Mouse (Mus musculus) right cerebral cortex, adult 2 months (tissue): ENCODE results near the gene Fzd5.
A peak's percentile ranks its signal among the peaks of the same experiment; 100 is the strongest.

Experiments
- DNase-seq, 2 experiments: peaks; one replicate each; pipeline ENCODE4 v3.0.0; 2021 to 2022; ENCODE audit warnings: low spot score in 2 of 2

The Fzd5 gene

DNA sequence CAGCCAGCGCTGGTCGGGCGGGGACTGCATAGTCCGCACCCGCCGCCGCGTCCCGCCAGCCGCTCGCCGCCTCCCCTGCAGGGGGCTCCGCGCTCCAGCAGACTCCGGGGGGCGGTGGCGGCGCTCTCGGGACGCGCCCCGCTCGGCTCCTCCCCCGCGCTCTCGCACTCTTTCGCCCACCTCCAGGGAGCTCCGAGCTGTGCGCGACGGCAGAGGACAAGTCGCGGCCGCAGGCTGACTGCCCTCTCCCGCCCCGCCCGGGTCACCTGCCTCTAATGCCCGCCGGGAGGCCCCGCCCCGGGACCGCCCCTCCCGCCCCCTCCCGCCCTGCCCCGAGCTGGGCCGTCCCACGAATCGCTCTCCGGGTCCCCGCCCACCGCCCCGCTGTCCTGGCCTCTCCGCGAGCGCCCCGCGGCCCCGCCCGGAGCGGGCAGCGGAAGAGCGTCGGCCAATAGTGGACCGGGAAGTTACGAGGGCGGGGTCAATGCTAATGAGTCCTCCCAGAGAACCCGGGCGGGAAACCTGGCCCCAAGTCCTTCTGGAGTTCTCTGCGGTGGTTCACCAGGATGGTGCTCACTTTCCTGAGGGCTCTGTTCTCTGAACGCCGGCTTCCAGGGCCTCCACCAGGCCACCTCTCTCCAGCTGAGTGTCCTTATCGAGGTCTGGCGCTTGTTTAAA lies at the start of gene Fzd5:
Gene Fzd5 (minus strand): TSS at position 250 of the 678 bp plus-strand sequence.
- DNase-seq: peak; percentile 56 to 60

DNA sequence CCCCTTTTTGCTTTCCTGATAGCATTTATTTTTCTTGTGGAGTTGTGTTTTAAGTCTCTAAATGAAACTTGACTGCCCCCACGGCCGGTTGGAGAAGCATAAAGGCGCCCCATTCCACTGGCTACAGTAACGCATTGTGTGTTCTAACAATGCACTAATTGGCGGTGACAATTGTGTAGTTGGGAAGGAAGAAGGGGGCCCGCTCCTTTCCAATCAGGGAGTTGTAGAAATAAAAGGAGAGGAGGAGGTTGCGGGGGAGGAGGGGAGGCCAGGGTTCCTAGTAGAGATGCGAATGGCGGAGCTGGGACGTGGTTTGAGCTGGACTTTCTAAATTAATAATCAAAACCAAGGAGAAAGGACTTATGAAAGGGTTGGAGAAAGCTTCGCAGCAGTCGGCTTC lies 42.3 kb upstream of the Fzd5 start:
- DNase-seq: no peak

DNA sequence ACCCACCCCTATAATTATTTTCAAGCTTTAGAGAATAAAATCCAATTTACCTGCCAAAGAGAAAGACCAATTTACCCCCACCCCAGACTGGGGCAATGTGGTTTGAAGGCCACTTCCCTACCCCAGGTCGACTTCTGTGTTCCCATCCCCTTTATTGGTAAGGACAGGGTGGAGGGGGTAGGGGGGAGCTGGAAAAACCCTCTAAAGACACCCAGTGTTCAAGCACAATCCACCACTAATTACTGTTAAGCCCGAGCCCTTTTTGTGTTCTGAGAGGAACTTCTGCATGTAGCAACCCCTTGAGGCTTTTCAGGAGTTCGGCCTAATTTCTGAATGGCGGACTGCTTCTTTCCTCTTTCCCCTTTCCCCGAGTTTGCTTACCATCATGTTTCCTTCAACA lies 41.9 kb upstream of the Fzd5 start:
- no peak for DNase-seq

DNA sequence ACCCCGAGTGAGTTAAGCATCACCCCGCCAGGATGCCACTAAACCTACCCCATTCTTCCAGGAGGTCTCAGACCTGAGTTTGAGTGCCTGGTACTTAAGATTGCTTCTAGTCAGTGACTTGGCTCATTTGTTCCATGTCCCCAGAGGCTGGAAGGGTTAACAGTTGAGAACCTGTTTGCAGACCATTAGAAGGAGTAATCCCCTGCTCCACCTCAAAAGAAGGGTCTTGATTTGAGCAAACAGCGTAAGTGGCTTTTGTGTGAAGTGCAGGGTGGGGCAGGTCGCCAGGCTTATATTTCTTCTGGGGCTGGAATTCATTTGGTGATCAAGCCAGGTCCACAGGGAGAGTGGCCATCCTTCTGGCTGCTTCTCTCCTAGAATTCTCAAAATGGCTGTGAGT lies 35.8 kb upstream of the Fzd5 start:
- DNase-seq: no peak

DNA sequence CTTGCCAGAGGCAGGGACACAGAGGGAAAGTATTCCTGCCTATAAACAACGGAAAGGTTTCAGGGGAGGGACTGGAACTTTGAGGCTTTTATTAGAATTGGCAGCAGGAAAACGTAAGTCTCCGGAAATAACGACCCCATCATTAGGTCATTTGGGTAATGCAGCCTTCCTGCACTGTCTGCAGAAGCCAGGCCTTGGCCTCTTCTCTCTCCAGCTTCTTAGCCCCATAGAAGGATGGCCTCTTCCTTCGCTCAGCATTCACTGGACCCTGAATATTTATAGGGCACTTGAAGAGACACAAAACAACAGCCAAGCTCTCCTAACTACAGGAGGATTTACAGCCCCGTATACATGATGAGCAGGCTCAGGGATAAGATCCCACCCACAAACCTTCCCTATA lies 32.6 kb upstream of the Fzd5 start:
- no peak for DNase-seq

DNA sequence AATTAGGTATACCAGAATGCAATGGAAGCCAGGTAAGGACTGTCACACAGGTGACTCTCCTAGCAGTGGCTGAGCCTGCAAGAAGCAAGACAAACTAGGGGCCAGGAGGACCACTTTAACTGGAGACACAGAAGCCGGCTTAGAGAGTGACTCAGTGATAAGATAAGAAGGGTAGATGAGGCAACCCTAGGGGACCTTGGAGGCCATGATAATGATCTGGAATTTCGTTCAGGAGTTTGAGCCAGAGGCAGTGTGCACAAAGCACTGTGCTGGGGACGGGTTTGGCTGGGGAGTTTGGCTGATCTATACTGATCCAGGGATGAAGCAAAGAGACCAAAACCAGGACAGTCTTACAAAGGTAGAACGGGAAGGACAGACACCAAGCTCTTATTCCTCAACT lies 24.1 kb upstream of the Fzd5 start:
- DNase-seq: no peak

DNA sequence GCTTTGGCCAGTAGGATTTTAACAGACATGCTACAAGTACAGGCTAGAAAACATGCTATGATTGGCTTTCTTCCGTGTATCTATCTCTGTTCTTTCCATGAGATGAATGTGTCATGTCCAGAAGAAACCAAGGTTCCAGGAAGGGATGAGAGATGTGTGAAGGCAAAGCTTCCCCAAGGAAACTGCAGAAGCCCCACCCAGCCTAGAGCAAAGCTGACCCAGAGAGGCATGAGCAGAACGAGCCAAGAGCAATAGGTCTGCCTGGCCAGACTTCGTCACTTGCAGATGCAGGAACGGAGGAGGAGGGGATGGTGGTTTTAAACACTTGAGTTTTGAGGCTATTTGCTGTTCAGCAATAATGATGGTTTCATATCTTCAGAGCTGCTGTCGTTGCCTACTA lies 20.2 kb upstream of the Fzd5 start:
- DNase-seq: no peak

DNA sequence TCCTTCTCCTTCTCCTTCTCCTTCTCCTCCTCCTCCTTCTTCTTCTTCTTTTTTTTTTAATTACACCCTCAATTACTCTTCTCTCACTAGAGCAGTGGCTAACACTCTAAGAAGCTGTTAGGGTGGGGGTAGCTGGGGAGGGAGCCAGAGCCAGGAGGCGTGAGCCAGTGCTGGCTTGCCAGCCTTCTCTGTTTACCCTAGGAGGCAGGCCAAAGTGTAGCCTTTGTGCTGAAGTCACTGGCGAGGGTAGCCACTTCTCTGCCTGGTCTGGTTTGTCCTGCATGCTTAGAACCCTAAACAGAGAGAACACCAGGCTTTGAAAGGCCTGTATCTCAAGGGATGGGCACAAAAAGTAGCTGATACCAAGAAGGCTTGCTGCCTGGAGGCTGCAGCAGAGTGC lies 19.7 kb upstream of the Fzd5 start:
- no peak for DNase-seq

DNA sequence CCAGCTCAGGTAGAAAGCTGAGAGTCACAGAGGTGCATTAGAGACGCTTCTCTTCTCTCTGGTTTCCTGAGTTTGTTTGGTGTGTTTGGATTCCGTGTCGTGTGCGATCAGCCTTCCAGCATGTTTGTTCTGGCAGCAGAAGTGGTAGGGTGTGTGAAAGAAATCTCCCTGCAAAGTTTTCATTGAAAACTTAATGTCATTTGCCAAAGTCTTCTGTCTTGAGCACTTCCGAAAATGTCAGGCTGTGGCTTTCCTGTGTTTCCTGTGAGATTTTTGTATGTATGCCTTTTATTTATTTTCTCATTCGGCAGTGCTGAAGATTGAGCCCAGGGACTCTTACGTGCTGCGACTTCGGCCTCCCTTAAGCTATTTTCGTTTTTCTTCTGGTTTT lies 19.1 kb upstream of the Fzd5 start:
- DNase-seq: no peak

DNA sequence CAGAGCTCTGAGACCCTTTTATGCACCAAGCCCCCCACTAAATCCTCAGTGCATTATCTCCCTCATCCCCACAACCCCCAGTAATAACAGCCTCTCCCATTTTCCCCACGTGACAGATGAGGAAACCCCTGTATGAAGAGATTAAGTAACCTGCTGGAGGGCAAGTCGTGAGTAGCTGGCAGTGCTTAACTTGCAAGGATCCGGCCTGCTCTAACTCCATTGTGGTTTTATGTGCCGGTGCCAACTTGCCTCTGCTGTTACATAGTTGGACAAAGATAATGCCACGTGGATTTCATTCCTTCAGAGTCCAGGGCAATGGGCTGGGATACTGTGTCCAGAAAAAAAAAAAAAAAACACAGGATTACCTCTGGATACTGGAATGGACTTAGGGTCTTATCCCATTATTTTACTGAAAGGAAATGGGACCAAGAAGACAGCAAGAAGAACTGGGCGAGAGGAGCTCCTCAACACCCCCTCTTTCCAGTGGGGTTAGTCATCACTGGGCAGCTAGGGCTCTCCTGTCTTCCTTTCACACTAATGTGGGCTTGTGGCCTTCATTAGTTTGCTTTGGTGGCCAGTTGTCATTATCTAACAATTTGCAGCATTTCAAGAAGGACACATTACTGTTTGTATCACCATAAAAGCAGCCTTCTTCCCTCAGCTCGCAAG lies 18.6 kb upstream of the Fzd5 start:
- no peak for DNase-seq

DNA sequence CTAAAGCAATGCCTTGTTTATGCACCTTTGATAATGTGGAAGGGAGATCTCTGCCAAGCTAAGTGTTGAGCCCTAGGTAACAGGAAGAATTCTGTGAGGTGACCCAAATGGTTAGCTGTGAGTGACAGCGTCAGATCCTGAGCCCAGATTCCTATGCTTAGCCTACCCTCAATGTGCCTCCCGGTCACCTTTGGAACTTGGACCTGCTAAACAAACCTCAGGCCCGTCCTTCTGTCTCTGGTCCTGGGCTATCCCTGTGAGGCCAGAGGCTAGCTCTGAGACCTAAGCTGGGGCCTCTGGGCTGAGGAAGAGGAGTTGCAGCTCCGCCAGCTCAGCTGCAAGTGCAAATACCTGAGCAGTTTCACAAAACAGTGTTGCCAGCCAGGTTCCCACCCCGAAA lies 17.1 kb upstream of the Fzd5 start:
- DNase-seq: no peak

DNA sequence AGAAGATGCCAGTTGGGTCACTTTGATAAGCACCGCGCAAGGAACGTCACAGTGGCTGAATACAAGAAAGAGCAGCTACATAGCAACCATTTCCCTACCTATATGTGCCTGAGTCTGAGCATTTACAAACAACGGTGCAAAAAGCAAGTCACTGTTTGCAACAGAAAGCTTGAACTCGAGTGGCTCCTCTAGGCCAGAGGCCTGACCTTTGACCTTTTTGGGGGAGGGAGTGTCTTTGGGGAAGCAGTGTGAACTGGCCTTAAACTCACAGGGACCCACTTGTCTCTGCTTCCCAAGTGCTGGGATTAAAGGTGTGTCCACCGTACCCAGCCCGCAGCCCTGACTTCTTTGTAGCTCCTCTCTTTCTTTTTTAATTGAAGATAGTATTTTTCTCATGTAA lies 16.1 kb upstream of the Fzd5 start:
- DNase-seq: no peak

DNA sequence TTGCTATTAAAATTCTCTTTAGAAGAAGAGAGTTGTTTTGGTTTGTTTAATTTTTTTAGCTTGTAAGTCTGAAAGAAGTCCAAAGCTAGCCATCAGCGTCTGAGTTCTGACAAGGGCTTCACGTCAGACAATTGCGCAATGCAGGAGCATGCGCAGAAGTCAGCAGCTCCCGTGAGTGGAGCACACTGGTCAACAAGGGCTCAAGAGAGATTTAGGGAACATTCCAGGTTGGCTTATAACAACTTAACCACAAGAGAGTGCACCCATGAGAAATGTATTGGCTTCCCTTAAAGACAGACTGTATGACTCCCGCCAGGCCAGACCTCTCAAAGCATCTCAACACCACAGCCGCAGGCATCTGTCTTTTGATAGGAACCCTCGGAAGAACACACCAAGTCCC lies 15.6 kb upstream of the Fzd5 start:
- no peak for DNase-seq

DNA sequence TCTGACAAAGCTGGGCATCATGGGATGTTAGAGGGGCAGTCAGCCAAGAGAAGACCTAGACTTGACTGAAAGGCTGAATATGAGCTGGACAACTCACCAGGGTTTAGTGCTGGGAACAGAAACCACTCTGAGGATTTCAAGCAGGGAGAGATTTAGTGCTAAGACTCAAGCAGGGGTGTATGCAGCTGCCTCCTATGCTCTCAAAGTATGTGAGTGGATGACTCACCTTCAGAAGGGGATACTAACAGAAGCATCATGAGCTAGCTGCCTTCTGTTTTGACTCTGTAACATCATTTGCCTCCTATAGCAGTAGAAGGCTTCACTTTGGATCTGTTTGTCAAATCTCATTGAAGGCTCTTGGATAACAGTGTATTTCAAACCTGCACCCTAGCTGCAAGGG lies 7.1 kb upstream of the Fzd5 start:
- no peak for DNase-seq

DNA sequence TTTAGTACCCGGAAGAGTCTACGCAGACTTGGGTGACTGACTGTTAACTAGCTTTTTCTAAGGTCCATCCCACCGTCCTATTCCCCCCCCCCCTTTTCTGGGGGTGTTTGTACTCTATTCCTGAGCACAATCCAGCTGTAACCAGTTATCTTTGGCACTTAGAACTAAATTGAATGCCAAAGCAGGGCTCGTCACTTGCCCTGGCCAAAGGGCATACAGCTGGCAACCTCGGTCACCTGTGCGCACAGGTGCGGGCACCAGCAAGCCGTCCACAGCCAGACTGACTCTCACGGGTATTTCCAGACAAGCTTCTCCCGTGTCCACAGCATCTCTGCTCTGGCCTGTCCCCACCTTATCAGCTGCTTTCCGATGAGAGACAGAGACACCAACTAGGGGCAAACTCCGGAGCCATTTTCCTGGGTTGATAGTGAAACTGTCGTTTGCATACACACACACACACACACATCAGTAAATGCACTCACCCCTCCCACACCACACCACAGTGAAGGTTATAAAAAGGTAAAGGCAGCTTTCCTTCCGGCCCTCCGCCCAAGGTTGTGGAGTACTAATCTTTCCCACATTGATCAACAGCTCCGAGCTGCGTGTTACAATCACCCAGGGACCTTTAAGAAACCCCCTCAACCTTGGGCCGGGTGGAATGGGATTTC lies 5.3 kb upstream of the Fzd5 start:
- DNase-seq: no peak

DNA sequence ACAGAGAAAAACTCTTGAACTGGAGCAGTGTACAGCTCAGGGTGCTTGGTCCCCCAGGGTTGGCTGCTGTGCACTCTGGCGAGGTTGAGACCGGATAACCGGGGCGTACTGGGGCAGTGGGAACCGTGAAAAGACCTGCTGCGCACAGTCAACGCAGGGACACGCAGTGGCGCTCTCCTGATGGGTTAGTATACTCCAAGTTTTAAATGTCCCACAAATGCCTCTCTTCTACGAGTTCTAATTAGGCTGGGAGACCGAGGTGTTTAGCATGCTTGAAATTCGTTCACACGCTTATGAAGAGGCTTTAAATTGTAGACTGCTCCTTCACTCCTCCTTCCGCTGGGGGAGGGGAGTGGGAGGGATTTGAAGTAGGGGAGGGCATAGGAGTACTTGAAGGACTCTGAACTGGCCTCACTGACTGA lies 1.1 kb upstream of the Fzd5 start:
- no peak for DNase-seq

DNA sequence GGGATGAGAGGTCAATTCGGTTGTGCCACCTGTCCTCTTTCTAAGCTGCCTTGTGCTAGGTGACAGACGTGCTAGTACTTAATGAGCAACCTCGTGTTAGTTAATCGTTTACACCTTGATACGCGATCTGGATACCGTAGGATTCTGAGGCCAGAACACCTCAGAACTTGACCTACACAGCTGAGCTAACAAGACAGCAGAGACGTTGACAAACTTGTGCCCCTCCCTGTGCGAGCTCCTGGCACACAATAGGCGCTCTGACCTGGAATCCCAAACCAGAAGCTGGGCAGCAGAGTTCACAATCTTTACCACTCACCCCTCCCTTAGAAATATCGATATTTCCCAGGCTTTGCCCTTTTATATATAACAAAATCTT lies 617 bp upstream of the Fzd5 start:
- no peak for DNase-seq

DNA sequence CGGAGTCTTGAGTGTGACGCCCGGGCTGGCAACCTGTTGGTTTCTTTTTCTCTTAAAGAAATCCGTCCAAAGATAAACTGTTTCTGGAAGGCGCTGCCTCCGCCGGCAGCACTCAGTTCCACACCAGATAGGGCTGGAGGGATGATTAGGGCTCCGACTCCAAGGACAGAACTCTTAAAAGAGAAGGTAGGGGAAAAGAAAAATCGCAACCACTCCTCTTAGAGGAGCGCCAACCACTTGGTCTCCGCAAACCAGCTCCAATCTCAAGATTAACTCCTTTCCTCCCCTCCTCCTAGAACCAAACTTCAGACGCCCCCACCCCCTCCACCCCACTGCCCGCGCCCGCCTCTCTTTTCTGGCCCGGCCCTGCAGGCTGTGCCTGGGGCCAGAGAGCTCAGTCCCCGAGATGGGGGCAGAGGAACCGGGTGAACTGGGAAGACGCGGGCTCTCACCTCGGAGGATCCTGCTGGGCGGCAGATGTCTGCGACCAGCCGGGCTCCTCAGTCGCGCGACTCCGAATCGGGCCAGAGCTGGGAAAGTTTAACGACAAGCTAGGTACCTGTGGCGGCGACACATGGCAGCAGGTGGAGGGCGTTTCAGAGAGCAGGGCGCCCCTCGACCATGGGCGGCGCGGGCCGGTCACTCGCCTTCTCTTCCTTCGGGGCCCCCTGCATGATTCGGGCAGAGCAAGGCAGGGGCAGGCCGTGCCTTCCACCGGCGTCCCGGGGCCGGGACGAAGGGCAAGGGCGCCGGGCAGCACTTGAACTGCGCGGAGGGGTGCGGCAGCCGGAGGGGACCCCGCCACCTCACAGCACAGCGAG lies 660 bp downstream of the Fzd5 start:
- no peak for DNase-seq

DNA sequence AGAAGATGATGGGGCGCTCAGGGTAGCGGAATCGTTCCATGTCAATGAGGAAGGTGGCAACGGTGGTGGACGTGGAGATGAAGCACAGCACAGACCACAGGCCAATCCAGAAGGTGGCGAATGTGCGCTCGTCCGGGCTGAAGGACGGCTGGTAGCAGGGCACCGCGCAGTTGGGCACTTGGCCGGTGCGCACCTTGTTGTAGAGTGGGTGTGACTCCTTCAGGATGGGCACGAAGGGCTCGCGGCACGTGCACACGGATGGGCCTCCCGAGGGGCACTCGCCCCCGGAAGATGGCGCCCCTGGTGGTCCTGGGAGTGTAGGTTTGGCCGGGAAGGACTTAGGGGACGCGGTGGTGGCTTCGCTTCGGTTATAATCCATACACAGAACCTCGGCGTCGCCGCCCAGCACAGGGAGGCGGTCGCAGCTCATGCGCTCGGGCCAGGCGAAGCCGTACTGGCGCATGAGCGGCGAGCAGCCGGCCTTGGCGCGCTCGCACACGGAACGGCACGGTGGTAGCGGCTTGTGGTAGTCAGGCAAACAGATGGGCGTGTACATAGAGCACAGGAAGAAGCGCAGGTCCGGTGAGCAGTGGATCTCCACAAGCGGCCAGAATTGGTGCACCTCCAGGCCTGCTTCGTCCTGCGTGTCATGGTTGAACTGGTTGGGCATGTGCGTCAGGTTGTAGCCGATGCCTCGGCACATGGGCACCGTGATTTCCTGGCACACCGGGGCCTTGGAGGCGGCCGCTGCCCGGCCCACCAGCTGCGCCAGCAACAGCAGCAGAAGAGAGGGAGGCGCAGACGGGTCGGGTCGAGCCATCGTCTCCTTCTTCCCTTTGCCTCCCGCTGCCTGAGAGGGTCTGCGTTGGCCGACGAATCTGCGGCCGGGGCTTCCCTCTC lies 1.5 kb downstream of the Fzd5 start:
- DNase-seq: peak in 1 of 2 experiments; percentile 15

DNA sequence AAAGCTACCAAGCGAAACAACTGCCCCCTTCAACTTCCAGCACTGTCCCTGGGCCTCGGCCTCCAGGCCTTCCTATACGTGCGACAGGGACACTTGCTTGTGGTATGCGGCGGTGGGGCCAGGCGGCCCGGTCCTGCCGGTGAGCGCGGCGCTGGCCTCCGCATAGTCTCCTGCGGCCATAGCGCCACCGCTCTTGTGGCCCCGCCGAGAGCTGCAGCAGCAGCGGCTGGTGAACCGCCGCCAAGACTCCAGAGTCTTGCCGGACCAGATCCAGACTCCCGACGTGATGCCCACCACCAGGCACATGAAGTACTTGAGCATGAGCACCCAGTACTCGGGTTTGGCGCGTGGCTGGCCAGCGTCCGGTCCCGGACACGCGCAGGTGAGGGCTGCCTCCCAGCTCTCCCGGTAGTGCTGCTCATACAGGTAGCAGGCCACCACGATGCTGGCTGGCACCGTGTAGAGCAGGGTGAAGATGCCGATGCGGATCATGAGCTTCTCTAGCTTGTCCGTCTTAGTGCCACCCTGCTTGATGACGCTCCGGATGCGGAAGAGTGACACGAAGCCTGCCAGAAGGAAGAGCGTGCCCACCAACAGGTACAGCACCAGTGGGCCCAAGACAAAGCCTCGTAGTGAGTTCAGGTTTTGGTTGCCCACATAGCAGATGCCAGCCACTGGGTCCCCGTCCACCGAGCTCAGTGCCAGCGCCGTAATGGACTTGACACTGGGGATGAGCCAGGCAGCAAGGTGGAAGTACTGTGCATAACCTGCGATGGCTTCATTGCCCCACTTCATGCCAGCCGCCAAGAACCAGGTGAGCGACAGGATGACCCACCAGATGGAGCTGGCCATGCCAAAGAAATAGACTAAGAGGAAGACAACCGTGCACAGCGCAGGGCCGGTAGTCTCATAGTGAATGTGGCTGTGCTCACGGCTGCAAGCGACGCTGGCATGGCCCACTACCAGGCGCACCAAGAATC lies 2.5 kb downstream of the Fzd5 start:
- DNase-seq: peak; percentile 19 to 22
